Mouse (Mus musculus): ENCODE data around the gene Itga4. TPM values are rescaled to one million over a fixed set of nuclear protein-coding genes. Genes with fewer than 3 reads are reported as not detected.
A peak's percentile ranks its signal among the peaks of the same experiment; 100 is the strongest.

Gene Itga4
- polyA plus RNA-seq, 1 experiment, result 6.0 TPM

- Histone ChIP-seq H3K4me3 (ENCODE audit: insufficient read depth, low read length) (no peak overlapping the region), H3K4me1 (ENCODE audit: control insufficient read depth, insufficient read depth, low read length) (no peaks in the 10 kb centered on the region), H3K27ac (ENCODE audit: insufficient read depth, low read length) (no peak overlapping the region)
- no peak for TF ChIP-seq POLR2A (IDR thresholded peaks at IDR 0.05; ENCODE audit: extremely low read depth, insufficient read depth, low read length)
- no peak for TF ChIP-seq CTCF (IDR thresholded peaks at IDR 0.05; ENCODE audit: extremely low read depth, insufficient read depth, low read length)
Measured at GRCm38 (mm10) chr2:79237216-79237615, 18.0 kb upstream of the Itga4 start.

DNA sequence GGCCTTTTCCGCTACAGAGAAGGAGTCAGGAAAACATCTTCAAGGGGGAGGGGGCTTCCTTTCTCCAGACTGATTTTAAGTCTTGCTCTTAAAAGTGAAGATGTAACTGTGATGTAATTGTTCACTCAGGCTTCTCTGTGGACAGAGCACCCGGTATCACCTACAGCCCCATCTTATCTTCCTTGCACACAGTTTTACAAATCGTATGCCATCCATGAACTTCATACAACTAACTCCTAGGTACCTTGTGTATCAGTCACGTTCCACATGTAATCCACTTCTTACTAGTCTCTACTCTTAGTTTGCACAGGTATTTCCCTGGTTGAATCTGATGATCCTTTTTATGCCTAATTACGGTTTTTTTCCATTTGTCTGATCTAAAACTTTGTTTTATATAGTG, 10.9 kb upstream of the Itga4 start:
- no peak overlapping the region for H3K27ac ChIP-seq (ENCODE audit: insufficient read depth, low read length)
- TF ChIP-seq CTCF (IDR thresholded peaks at IDR 0.05; ENCODE audit: extremely low read depth, insufficient read depth, low read length) (no peak), POLR2A (IDR thresholded peaks at IDR 0.05; ENCODE audit: extremely low read depth, insufficient read depth, low read length) (no peak)
- H3K4me3 ChIP-seq (ENCODE audit: insufficient read depth, low read length), result no peak overlapping the region
- H3K4me1 ChIP-seq (ENCODE audit: control insufficient read depth, insufficient read depth, low read length), result peaks cover 2% of the 10 kb centered on the region; the same call in 1 of the 2 replicates

DNA sequence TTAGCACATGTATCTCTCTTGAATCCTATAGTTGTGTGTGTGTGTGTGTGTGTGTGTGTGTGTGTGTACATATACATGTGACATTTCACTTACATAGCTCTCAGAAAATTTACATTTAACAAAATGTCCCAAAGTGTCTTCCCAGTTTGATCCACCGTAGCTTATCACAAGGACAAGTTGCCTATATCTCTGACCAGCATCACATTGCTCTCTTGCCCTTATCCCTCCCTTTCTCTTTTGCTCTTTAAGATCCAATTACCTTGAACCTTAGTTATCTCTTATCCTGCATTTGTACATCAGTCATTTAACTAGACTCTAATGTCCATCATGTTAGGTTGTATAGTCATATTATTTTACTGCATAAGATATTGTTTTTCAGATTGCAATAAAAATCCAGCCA, 10.5 kb upstream of the Itga4 start:
- peaks cover 2% of the 10 kb centered on the region; the same call in 1 of the 2 replicates for H3K4me1 ChIP-seq (ENCODE audit: control insufficient read depth, insufficient read depth, low read length)
- H3K4me3 ChIP-seq (ENCODE audit: insufficient read depth, low read length), result no peak overlapping the region
- H3K27ac ChIP-seq (ENCODE audit: insufficient read depth, low read length), result no peak overlapping the region
- TF ChIP-seq POLR2A (IDR thresholded peaks at IDR 0.05; ENCODE audit: extremely low read depth, insufficient read depth, low read length) (no peak), CTCF (IDR thresholded peaks at IDR 0.05; ENCODE audit: extremely low read depth, insufficient read depth, low read length) (no peak)

DNA sequence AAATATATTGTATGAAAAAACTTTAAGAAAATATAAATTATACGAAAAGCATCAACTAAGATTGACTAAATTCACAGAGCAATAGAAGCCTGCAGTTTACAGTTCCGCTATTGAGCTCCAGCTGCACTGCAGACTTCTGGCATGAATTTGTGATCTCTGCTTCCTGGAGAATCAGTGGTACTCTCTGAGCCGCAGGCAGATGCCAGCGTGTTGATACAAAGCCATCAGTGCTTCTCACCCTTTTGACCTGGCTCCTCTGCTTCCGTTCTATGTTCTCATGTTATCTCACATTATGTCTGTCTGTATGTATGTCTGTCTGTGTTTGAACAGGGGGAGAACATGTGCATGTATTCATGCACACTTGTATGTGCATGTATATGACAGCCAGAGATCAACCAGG, 6.9 kb upstream of the Itga4 start:
- no peak for TF ChIP-seq CTCF (IDR thresholded peaks at IDR 0.05; ENCODE audit: extremely low read depth, insufficient read depth, low read length)
- TF ChIP-seq POLR2A (IDR thresholded peaks at IDR 0.05; ENCODE audit: extremely low read depth, insufficient read depth, low read length), result no peak

DNA sequence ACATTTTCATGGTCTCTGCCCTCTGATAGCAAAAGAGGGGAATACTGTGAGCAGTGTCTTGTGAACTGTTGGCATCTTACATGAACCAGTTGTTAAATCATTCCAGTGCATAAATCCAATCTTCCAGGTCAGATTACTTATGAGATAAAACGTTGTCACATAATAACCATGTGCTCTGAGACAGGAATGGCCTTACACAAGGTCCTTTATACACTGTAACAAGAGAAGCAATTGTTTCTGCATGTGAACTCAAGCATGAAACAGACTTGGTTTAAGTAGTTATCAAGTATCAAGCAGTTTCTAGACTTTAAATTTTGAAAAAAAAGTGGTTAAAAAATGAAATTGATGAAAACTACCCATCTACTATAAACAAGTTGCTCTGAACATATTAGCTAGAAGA, 4.7 kb upstream of the Itga4 start:
- H3K4me1 ChIP-seq (ENCODE audit: control insufficient read depth, insufficient read depth, low read length), result no peaks in the 10 kb centered on the region
- no peak overlapping the region for H3K27ac ChIP-seq (ENCODE audit: insufficient read depth, low read length)
- TF ChIP-seq POLR2A (IDR thresholded peaks at IDR 0.05; ENCODE audit: extremely low read depth, insufficient read depth, low read length) (no peak), CTCF (IDR thresholded peaks at IDR 0.05; ENCODE audit: extremely low read depth, insufficient read depth, low read length) (no peak)

More for the DNA sequence above, 6.9 kb upstream of the Itga4 start:
- no peak overlapping the region for H3K4me3 ChIP-seq (ENCODE audit: insufficient read depth, low read length)
- H3K27ac ChIP-seq (ENCODE audit: insufficient read depth, low read length), result no peak overlapping the region
- H3K4me1 ChIP-seq (ENCODE audit: control insufficient read depth, insufficient read depth, low read length), result peaks cover 2% of the 10 kb centered on the region; the same call in 1 of the 2 replicates

GRCm38 (mm10) chr2:79253754-79254197, 1.4 kb upstream of the Itga4 start:
- no peaks in the 10 kb centered on the region for H3K4me1 ChIP-seq (ENCODE audit: control insufficient read depth, insufficient read depth, low read length)
- TF ChIP-seq POLR2A (IDR thresholded peaks at IDR 0.05; ENCODE audit: extremely low read depth, insufficient read depth, low read length) (no peak), CTCF (IDR thresholded peaks at IDR 0.05; ENCODE audit: extremely low read depth, insufficient read depth, low read length) (no peak)
- H3K4me3 ChIP-seq (ENCODE audit: insufficient read depth, low read length), result no peak overlapping the region

More for the DNA sequence above, 4.7 kb upstream of the Itga4 start:
- H3K4me3 ChIP-seq (ENCODE audit: insufficient read depth, low read length), result no peak overlapping the region

DNA sequence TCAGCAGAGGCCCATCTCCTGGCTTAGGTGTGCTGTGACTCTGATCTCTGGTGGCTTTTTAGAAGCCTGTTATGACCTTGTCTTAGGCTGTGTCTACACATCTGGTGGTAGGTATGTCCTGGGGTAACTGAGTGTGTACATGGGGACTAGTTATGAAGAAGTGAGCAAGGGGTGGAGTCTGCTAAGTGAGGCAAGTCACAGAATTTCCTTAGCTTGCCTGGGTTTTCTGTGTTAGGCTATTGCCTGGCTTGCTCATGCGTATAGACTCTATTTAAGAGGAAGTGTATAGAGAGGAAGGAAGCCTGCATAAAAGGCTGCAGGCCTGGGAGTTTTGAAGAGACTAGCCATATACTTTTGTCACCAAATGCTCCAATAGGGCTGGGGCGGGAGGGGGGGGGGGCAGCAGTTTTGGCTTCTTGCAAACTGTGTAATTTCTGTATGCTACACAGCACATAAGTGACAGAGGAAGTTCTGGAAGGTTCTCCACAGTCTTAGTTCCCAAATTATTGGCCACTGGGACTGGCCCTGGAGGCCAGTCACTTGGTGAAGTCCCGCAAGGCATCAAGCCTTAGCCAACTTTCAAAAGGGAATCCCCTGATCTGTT, 536 bp upstream of the Itga4 start:
- no peak overlapping the region for H3K27ac ChIP-seq (ENCODE audit: insufficient read depth, low read length)
- peak overlapping the region; percentile 81; the same call in 1 of the 2 replicates for H3K4me3 ChIP-seq (ENCODE audit: insufficient read depth, low read length)
- no peaks in the 10 kb centered on the region for H3K4me1 ChIP-seq (ENCODE audit: control insufficient read depth, insufficient read depth, low read length)
- TF ChIP-seq POLR2A (IDR thresholded peaks at IDR 0.05; ENCODE audit: extremely low read depth, insufficient read depth, low read length) (no peak), CTCF (IDR thresholded peaks at IDR 0.05; ENCODE audit: extremely low read depth, insufficient read depth, low read length) (no peak)

More at GRCm38 (mm10) chr2:79253754-79254197, 1.4 kb upstream of the Itga4 start:
- no peak overlapping the region for H3K27ac ChIP-seq (ENCODE audit: insufficient read depth, low read length)

GRCm38 (mm10) chr2:79256001-79256339, 744 bp downstream of the Itga4 start:
- Histone ChIP-seq H3K27ac (ENCODE audit: insufficient read depth, low read length) (no peak overlapping the region), H3K4me1 (ENCODE audit: control insufficient read depth, insufficient read depth, low read length) (no peaks in the 10 kb centered on the region), H3K4me3 (ENCODE audit: insufficient read depth, low read length) (peak overlapping the region; percentile 81)
- TF ChIP-seq CTCF (IDR thresholded peaks at IDR 0.05; ENCODE audit: extremely low read depth, insufficient read depth, low read length), result no peak
- TF ChIP-seq POLR2A (IDR thresholded peaks at IDR 0.05; ENCODE audit: extremely low read depth, insufficient read depth, low read length), result no peak

DNA sequence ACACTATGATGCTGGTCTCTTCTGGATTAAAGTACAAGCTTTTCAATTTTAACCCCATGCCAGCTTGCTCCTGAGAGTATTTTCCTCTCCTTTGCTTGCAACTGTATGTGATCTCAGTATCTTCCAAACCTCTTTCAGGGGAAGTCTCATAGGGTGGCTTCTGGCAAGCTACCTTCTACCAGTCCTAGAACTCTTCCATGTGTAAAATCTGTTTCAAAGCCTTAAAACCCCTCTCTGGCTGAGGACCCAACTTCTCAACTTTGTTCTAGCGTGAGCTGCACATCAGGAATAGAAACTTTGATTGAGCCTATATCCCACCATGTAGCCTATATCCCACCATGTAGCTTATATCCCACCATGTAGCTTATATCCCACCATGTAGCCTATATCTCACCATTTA, 1.1 kb downstream of the Itga4 start:
- TF ChIP-seq POLR2A (IDR thresholded peaks at IDR 0.05; ENCODE audit: extremely low read depth, insufficient read depth, low read length) (no peak), CTCF (IDR thresholded peaks at IDR 0.05; ENCODE audit: extremely low read depth, insufficient read depth, low read length) (no peak)
- H3K4me3 ChIP-seq (ENCODE audit: insufficient read depth, low read length), result peak overlapping the region; percentile 81
- no peak overlapping the region for H3K27ac ChIP-seq (ENCODE audit: insufficient read depth, low read length)
- H3K4me1 ChIP-seq (ENCODE audit: control insufficient read depth, insufficient read depth, low read length), result no peaks in the 10 kb centered on the region

- TF ChIP-seq POLR2A (IDR thresholded peaks at IDR 0.05; ENCODE audit: extremely low read depth, insufficient read depth, low read length) (no peak), CTCF (IDR thresholded peaks at IDR 0.05; ENCODE audit: extremely low read depth, insufficient read depth, low read length) (no peak)
- no peak overlapping the region for H3K27ac ChIP-seq (ENCODE audit: insufficient read depth, low read length)
- no peak overlapping the region; the same call in 1 of the 2 replicates for H3K4me3 ChIP-seq (ENCODE audit: insufficient read depth, low read length)
- no peaks in the 10 kb centered on the region for H3K4me1 ChIP-seq (ENCODE audit: control insufficient read depth, insufficient read depth, low read length)
Measured at GRCm38 (mm10) chr2:79256880-79257279, 1.7 kb downstream of the Itga4 start.
